Mouse (Mus musculus): ENCODE results near the gene Olfr618.

DNA sequence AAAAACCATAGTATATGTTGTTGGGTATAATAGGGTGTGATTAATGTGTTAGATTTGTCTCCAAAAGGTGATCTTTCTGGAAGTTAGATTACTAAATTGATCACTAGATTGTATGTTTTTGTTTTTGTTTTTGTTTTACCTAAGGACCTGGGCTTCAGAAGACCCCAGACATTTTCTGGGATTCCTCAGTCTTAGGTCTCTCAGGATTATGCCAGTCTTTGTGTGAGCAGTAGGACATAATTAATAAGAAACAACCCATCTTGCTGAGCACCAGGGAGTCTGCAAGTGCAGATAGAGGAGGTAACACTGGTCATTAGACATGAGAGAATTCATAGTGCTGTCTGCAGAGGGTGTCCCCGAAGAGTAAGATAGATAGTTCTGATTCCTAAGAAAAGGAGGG lies 17.1 kb upstream of the Olfr618 start, which contains the start of gene Olfr617:
- no peak for TF ChIP-seq POLR2A (IDR thresholded peaks at IDR 0.05; ENCODE audit: insufficient read depth, low read depth, low read length)
- no peak for TF ChIP-seq CTCF (IDR thresholded peaks at IDR 0.05)
